Mouse (Mus musculus) liver, adult 2 months (tissue): Measurements from ENCODE around the gene Ggt6. TPM values are rescaled to one million over a fixed set of nuclear protein-coding genes. Genes with fewer than 3 reads are reported as not detected.

Source experiments
- DNase-seq: peaks from one replicate; pipeline ENCODE4 v3.0.0-alpha.2; 2011; ENCODE audit warnings: low read depth, low spot score; ENCODE audit errors: extremely low read depth
- H3K27ac ChIP-seq: fragments of 200-500 bp; replicated peaks from 2 replicates; pipeline ENCODE4 v1.5.1; 2012; ENCODE audit warnings: low read depth, mild to moderate bottlenecking, control low read depth, inconsistent platforms, low read length; ENCODE audit not compliant: insufficient read depth
- H3K27me3 ChIP-seq: fragments of 200-500 bp; 2 replicates; pipeline ENCODE4 v1.6.1; 2012; ENCODE audit warnings: mild to moderate bottlenecking, moderate library complexity, low read length, inconsistent platforms; ENCODE audit not compliant: control insufficient read depth, insufficient read depth
- H3K36me3 ChIP-seq: fragments of 200-500 bp; 2 replicates; pipeline ENCODE4 v1.6.1; 2012; ENCODE audit warnings: low read length, inconsistent platforms; ENCODE audit not compliant: control insufficient read depth, insufficient read depth
- H3K4me1 ChIP-seq: fragments of 200-500 bp; 2 replicates; pipeline ENCODE4 v1.6.1; 2011; ENCODE audit warnings: low read length; ENCODE audit not compliant: control insufficient read depth, insufficient read depth
- H3K4me3 ChIP-seq: fragments of 200-500 bp; 2 replicates; pipeline ENCODE4 v1.5.1; 2011; ENCODE audit warnings: low read depth, mild to moderate bottlenecking, control low read depth, low read length, moderate library complexity; ENCODE audit not compliant: insufficient read depth
- H3K79me2 ChIP-seq: fragments of 200-500 bp; 2 replicates; pipeline ENCODE4 v1.6.1; 2012; ENCODE audit warnings: inconsistent platforms, mild to moderate bottlenecking, low read length, moderate library complexity; ENCODE audit not compliant: control insufficient read depth, insufficient read depth
- H3K9ac ChIP-seq: fragments of 200-500 bp; 2 replicates; pipeline ENCODE4 v1.6.1; 2012; ENCODE audit warnings: low read depth, mild to moderate bottlenecking, control low read depth, inconsistent platforms, low read length
- CTCF ChIP-seq: fragments of 200-500 bp; IDR thresholded peaks from 2 replicates; pipeline ENCODE4 v1.5.1; 2011; ENCODE audit warnings: low read depth, low read length, control low read depth
- POLR2A ChIP-seq: fragments of 200-500 bp; IDR thresholded peaks from 2 replicates; pipeline ENCODE4 v1.6.1; 2011; ENCODE audit warnings: low read length, control low read depth; ENCODE audit not compliant: insufficient read depth; ENCODE audit errors: extremely low read depth
- WGBS: fragments of 180-500 bp; shearing (Covaris S2); methylation state at CpG from one replicate; pipeline ENCODE4 v1.1.7; 2018; 5-methylcytosine and 5-hydroxymethylcytosine counted together
- polyA plus RNA-seq: library from polyadenylated mRNA; depleted of rRNA; stranded (reverse); fragments of >200 nt; gene quantifications from 2 replicates; pipeline ENCODE4 v1.2.3, GENCODE M21; 2012; rRNA removed
- total RNA-seq: library from RNA; depleted of rRNA; stranded (reverse); fragments of >200 nt; gene quantifications from 2 replicates; pipeline ENCODE4 v1.2.3, GENCODE M21; 2014; rRNA removed

Gene Ggt6
- total and polyA plus RNA-seq, 2 experiments, result 13.6 to 33.7 TPM

DNA sequence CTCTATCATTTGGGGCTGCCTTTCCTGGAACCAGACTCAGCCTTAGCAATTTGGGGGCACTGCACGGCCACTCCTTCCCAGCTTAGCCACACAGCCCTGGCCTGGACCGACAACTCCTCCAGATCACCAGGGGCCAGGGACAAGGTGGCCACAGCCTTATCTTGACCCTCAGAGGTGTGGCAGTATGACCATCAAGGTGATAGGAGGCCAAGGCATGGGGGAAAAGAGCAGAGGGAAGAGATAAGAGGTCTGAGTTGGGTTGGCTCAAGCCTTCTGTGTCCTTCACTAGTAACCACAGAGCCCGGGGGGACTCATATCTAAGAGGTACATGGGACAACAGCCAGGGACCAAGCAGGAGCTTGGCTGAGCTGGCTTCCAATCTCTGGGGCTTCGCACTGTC, 46.6 kb downstream of the Ggt6 start:
- WGBS, result 75% methylated on average over 4 of the region's 4 CpGs
- H3K9ac ChIP-seq, result no peak overlapping the region

DNA sequence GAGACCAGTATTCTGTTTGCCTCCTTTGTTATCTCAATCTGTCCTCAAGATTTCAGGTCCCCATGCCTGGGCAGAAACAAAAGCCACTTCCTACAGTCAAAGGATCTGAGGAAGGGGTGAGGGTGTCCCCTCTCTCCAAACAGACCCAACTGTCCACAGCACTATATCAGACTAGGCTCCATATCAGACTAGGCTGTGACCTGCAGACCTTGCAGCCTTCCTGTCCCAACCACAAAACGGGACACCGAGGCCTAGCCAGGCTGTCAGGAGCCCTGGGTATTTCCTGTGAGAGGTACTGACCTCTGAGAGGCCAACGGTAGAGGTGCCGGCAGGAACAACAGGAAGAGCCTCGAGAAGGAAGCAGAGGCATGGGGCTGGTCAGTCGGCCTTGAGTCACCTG, 49.2 kb downstream of the Ggt6 start:
- Histone ChIP-seq H3K4me1 (peaks cover 11% of the 10 kb centered on the region), H3K4me3 (no peak overlapping the region), H3K27ac (no peak overlapping the region), H3K9ac (no peak overlapping the region), H3K79me2 (no peaks in the 10 kb centered on the region), H3K27me3 (peaks cover 10% of the 10 kb centered on the region; the same call in 1 of the 2 replicates), H3K36me3 (no peaks in the 10 kb centered on the region)
- TF ChIP-seq CTCF (no peak), POLR2A (no peak)
- no peak for DNase-seq
- WGBS, result 57% methylated on average over 6 of the region's 6 CpGs

More for the DNA sequence above, 46.6 kb downstream of the Ggt6 start:
- Histone ChIP-seq H3K4me1 (peaks cover 5% of the 10 kb centered on the region), H3K36me3 (no peaks in the 10 kb centered on the region), H3K4me3 (no peak overlapping the region), H3K27me3 (no peaks in the 10 kb centered on the region), H3K27ac (no peak overlapping the region), H3K79me2 (no peaks in the 10 kb centered on the region)
- DNase-seq, result no peak
- no peak for TF ChIP-seq POLR2A

DNA sequence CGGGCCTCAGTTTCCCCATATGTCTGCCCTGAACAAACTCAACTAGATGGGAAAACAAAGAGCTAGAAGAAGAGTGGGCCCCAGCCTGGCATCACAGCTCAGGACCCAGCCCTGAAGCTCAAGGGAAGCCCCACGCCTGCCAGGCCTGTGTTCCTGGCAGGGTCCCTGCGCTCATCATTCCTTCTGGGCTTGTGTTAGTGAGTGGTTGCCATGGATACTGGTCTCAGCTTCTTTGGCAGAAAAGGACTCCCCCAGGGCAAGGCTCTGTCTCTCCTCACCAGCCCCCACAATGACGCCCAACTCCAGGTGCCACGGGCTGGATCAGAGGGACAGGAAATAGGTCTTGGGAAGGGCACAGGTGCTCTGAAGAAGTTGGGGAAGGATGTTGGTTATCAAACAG, 49.8 kb downstream of the Ggt6 start:
- H3K27me3 ChIP-seq, result peaks cover 10% of the 10 kb centered on the region; the same call in 1 of the 2 replicates
- H3K79me2 ChIP-seq, result no peaks in the 10 kb centered on the region
- peaks cover 11% of the 10 kb centered on the region for H3K4me1 ChIP-seq
- no peak for DNase-seq
- H3K27ac ChIP-seq, result no peak overlapping the region
- H3K36me3 ChIP-seq, result no peaks in the 10 kb centered on the region
- WGBS, result 81% methylated on average over 5 of the region's 5 CpGs
- H3K4me3 ChIP-seq, result no peak overlapping the region
- TF ChIP-seq CTCF (no peak), POLR2A (no peak)
- no peak overlapping the region for H3K9ac ChIP-seq

DNA sequence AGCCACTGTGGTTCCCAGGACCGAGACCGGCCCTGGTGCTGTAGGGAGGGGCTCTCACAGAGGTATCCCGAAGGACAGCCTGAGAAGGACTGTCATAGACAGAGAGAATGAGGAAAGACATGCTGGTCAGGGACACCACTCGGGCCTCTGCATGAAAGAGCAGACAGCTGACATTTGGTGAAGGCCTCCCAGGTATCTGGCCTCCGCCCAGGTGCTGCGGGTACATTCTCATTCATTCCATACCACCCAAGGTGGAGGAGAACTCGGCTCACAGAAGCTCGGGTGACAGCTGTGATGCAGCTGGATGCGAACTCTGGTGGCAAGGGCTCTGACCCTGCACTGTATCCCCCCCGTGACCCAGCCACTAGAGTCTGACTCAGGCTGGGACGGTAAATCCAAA, 50.6 kb downstream of the Ggt6 start:
- Histone ChIP-seq H3K9ac (no peak overlapping the region), H3K4me3 (no peak overlapping the region), H3K27me3 (peaks cover 10% of the 10 kb centered on the region; the same call in 1 of the 2 replicates), H3K79me2 (no peaks in the 10 kb centered on the region), H3K27ac (no peak overlapping the region), H3K36me3 (no peaks in the 10 kb centered on the region), H3K4me1 (peaks cover 11% of the 10 kb centered on the region)
- 86% methylated on average over 11 of the region's 11 CpGs for WGBS
- TF ChIP-seq POLR2A (no peak), CTCF (no peak)
- DNase-seq, result no peak

DNA sequence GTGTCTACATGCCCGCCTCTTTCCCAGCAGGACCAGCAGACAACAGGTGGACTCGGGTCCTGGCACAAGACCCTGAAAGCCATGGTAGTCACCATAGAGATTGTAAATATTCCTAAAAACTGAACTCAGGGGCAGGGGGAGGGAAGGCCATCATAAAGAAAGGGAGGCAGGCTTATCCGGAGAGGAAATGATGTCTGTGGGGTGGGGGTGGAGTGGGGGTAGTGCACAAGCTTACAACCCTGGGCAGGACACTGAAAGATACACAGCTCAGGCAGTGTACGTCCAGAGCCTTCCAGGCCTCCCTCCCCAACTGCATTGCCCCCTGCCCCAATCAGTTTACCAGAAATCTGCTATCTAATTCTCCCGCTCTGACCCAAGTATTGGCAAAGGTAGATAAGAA, 51.8 kb downstream of the Ggt6 start:
- H3K9ac ChIP-seq, result no peak overlapping the region
- TF ChIP-seq CTCF (no peak), POLR2A (no peak)
- H3K4me1 ChIP-seq, result peaks cover 11% of the 10 kb centered on the region
- H3K36me3 ChIP-seq, result no peaks in the 10 kb centered on the region
- peaks cover 10% of the 10 kb centered on the region; the same call in 1 of the 2 replicates for H3K27me3 ChIP-seq
- WGBS, result 81% methylated on average over 5 of the region's 5 CpGs
- H3K27ac ChIP-seq, result no peak overlapping the region
- DNase-seq, result no peak
- no peaks in the 10 kb centered on the region for H3K79me2 ChIP-seq
- no peak overlapping the region for H3K4me3 ChIP-seq

DNA sequence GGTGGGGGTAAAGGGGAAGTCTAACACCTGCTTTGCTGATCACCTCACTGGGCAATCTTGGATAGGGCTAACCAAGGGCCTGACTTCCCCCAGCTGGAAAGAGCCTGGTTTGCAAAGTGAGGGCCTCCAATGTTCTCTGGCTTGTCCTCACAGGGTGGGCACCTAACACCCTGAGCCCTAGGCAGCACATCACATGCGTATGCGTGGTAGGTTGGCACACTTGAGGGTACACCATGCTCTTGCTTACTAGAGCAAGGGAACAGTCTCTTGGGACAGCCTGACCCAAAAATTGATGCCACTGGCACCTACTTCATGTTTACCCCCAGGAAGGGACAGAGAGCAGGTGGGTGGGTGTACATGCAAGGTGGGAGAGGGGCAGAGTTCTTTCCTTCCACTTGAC, 52.4 kb downstream of the Ggt6 start:
- DNase-seq, result no peak
- no peak overlapping the region for H3K4me3 ChIP-seq

More for the DNA sequence above, 52.4 kb downstream of the Ggt6 start:
- Histone ChIP-seq H3K27me3 (peaks cover 10% of the 10 kb centered on the region; the same call in 1 of the 2 replicates), H3K9ac (no peak overlapping the region), H3K36me3 (no peaks in the 10 kb centered on the region), H3K79me2 (no peaks in the 10 kb centered on the region), H3K27ac (no peak overlapping the region), H3K4me1 (peaks cover 10% of the 10 kb centered on the region)
- TF ChIP-seq CTCF (no peak), POLR2A (no peak)
- 96% methylated on average over 2 of the region's 2 CpGs for WGBS

Other genes starting within 250 kb of the Ggt6 start
- gene Gm43951, start 228.7 kb upstream of the Ggt6 start, total RNA-seq, result 0.13 and 0.18 TPM in 2 replicates
- gene Gm43951, start 228.7 kb upstream of the Ggt6 start, polyA plus RNA-seq, result 0.02 and 0.05 TPM in 2 replicates
- gene 4933427D14Rik, start 228.1 kb upstream of the Ggt6 start, total RNA-seq, result 2.1 and 2.2 TPM in 2 replicates
- gene 4933427D14Rik, start 228.1 kb upstream of the Ggt6 start, polyA plus RNA-seq, result 1.4 and 1.7 TPM in 2 replicates
- gene Txndc17, start 228.0 kb upstream of the Ggt6 start, total RNA-seq, result 72.9 and 80.2 TPM in 2 replicates
- 32.0 and 37.9 TPM in 2 replicates for gene Txndc17, start 228.0 kb upstream of the Ggt6 start, polyA plus RNA-seq
- 7.1 and 8.2 TPM in 2 replicates for gene Med31, start 219.9 kb upstream of the Ggt6 start, total RNA-seq
- gene Med31, start 219.9 kb upstream of the Ggt6 start, polyA plus RNA-seq, result 3.4 TPM in 2 replicates
- gene Slc13a5, start 168.3 kb upstream of the Ggt6 start, total RNA-seq, result 0.94 and 1.1 TPM in 2 replicates
- gene Slc13a5, start 168.3 kb upstream of the Ggt6 start, polyA plus RNA-seq, result 1.4 and 1.6 TPM in 2 replicates
- 5.2 and 7.4 TPM in 2 replicates for gene Xaf1, start 133.9 kb upstream of the Ggt6 start, total RNA-seq
- gene Xaf1, start 133.9 kb upstream of the Ggt6 start, polyA plus RNA-seq, result 15.5 and 17.6 TPM in 2 replicates
- gene Fbxo39, start 121.1 kb upstream of the Ggt6 start, total RNA-seq, result not detected in 2 replicates
- gene Fbxo39, start 121.1 kb upstream of the Ggt6 start, polyA plus RNA-seq, result not detected in 2 replicates
- not detected in 2 replicates for gene Tekt1, start 73.1 kb upstream of the Ggt6 start, total RNA-seq
- not detected in 2 replicates for gene Tekt1, start 73.1 kb upstream of the Ggt6 start, polyA plus RNA-seq
- 0.47 and 0.55 TPM in 2 replicates for gene Smtnl2, start 23.8 kb upstream of the Ggt6 start, total RNA-seq
- gene Smtnl2, start 23.8 kb upstream of the Ggt6 start, polyA plus RNA-seq, result 0.43 and 0.93 TPM in 2 replicates
- 13.7 and 18.8 TPM in 2 replicates for gene Mybbp1a, start 5.8 kb downstream of the Ggt6 start, total RNA-seq
- gene Mybbp1a, start 5.8 kb downstream of the Ggt6 start, polyA plus RNA-seq, result 14.8 and 21.6 TPM in 2 replicates
- gene Spns2, start 54.4 kb downstream of the Ggt6 start, total RNA-seq, result 25.4 and 41.1 TPM in 2 replicates
- gene Spns2, start 54.4 kb downstream of the Ggt6 start, polyA plus RNA-seq, result 47.3 and 65.1 TPM in 2 replicates
- gene Spns3, start 115.0 kb downstream of the Ggt6 start, total RNA-seq, result under 0.01 and 0.13 TPM in 2 replicates
- gene Spns3, start 115.0 kb downstream of the Ggt6 start, polyA plus RNA-seq, result 0.06 and 0.25 TPM in 2 replicates
- gene Ube2g1, start 171.8 kb downstream of the Ggt6 start, total RNA-seq, result 22.4 and 26.6 TPM in 2 replicates
- gene Ube2g1, start 171.8 kb downstream of the Ggt6 start, polyA plus RNA-seq, result 8.2 and 9.3 TPM in 2 replicates